Mouse (Mus musculus): ENCODE measurements around the gene Gm14326. TPM values are rescaled to one million over a fixed set of nuclear protein-coding genes. Genes with fewer than 3 reads are reported as not detected.

The Gm14326 gene
- 1 to 10 TPM; 4.2 to 7.8 TPM for total RNA-seq (2023)

GRCm38 (mm10) chr2:177957145-177957544 is at the start of gene Gm14326:
Gene Gm14326 (minus strand): TSS chr2:177957297.

GRCm38 (mm10) chr2:177925563-177926103 is 31.5 kb downstream of the Gm14326 start, which contains the start of gene Zfp972:
Gene Zfp972 (minus strand): TSS chr2:177925613.

GRCm38 (mm10) chr2:177897046-177897578 is 60.0 kb downstream of the Gm14326 start, which contains the start of gene Gm14327:
Gene Gm14327 (plus strand): TSS chr2:177897096.

Other genes with a start within 250 kb of the Gm14326 start
- gene Gm14322, start 198.0 kb downstream of the Gm14326 start, total RNA-seq (2023) = 1 to 10 TPM in 1 of 2 experiments, under 1 TPM in 1; 1.00 to 1.5 TPM
- 1 to 10 TPM; 3.0 to 3.5 TPM for gene Gm14325, start 117.0 kb downstream of the Gm14326 start, total RNA-seq (2023)
- gene Gm14327, start 60.2 kb downstream of the Gm14326 start, total RNA-seq (2023) = under 1 TPM; 0.40 to 0.78 TPM
- under 1 TPM in 1 of 2 experiments, not detected in 1; 0.71 TPM for gene Zfp972, start 31.7 kb downstream of the Gm14326 start, total RNA-seq (2023)
- gene Zfp971, start 66.0 kb upstream of the Gm14326 start, total RNA-seq (2023) = 10 to 100 TPM; 19.0 to 32.5 TPM
- 1 to 10 TPM; 1.1 to 5.2 TPM for gene Zfp931, start 121.2 kb upstream of the Gm14326 start, total RNA-seq (2023)
- not detected for gene Phactr3, start 161.7 kb upstream of the Gm14326 start, total RNA-seq (2023)

All from neutrophil, adult 59 days (primary cell).